Mouse (Mus musculus) lung, embryonic 14.5 days (tissue): ENCODE results near the gene Trrap. TPM values are rescaled to one million over a fixed set of nuclear protein-coding genes. Genes with fewer than 3 reads are reported as not detected.

Source experiments
- ATAC-seq: fragments of 200-750 bp; cut with Nextera tagmentation; 2 replicates; pipeline ENCODE4 v1.8.0; 2017; ENCODE audit warnings: mild to moderate bottlenecking, moderate TSS enrichment, moderate library complexity; ENCODE audit not compliant: insufficient read depth
- DNase-seq: peaks from one replicate; pipeline ENCODE4 v3.0.0-alpha.2; 2015
- H3K27ac ChIP-seq: fragments of 300-500 bp; sonication (generic); 2 replicates; pipeline ENCODE4 v1.5.1; 2014; ENCODE audit warnings: low read depth, mild to moderate bottlenecking, moderate library complexity
- H3K27me3 ChIP-seq: fragments of 300-500 bp; sonication (generic); 2 replicates; pipeline ENCODE4 v1.6.1; 2014; ENCODE audit warnings: low read length, control low read depth; ENCODE audit not compliant: insufficient read depth
- H3K36me3 ChIP-seq: fragments of 300-500 bp; sonication (generic); 2 replicates; pipeline ENCODE4 v1.6.1; 2014; ENCODE audit warnings: control low read depth; ENCODE audit not compliant: insufficient read depth
- H3K4me1 ChIP-seq: fragments of 300-500 bp; sonication (generic); 2 replicates; pipeline ENCODE4 v1.6.1; 2014; ENCODE audit warnings: antibody characterized with exemption, control low read depth; ENCODE audit not compliant: insufficient read depth
- H3K4me2 ChIP-seq: fragments of 300-500 bp; sonication (generic); 2 replicates; pipeline ENCODE4 v1.6.1; 2014; ENCODE audit warnings: mild to moderate bottlenecking
- H3K4me3 ChIP-seq: fragments of 300-500 bp; sonication (generic); 2 replicates; pipeline ENCODE4 v1.5.1; 2014; ENCODE audit warnings: low read depth, low read length
- H3K9ac ChIP-seq: fragments of 300-500 bp; sonication (generic); 2 replicates; pipeline ENCODE4 v1.6.1; 2014
- H3K9me3 ChIP-seq: fragments of 300-500 bp; sonication (generic); 2 replicates; pipeline ENCODE4 v1.6.1; 2016; ENCODE audit warnings: low read depth, low read length, control low read depth
- CTCF ChIP-seq: IDR thresholded peaks from 2 replicates; pipeline ENCODE4 v1.5.1; 2016; ENCODE audit warnings: antibody characterized with exemption, low read depth
- WGBS: fragments of 180-500 bp; shearing (Covaris S2); extraction: QIAGEN DNeasy Blood & Tissue Kit; methylation state at CpG from one replicate; pipeline ENCODE4 v1.1.7; 2014; 5-methylcytosine and 5-hydroxymethylcytosine counted together
- polyA plus RNA-seq: library from polyadenylated mRNA; unstranded; fragments of >200 nt; fragmentation: Nextera tagmentation; extraction: Ambion mirVana; gene quantifications from 2 replicates; pipeline ENCODE4 v1.2.1, GENCODE M21; 2014

Gene Trrap
- polyA plus RNA-seq, 1 experiment from 2014 or later: 97.4 TPM

DNA sequence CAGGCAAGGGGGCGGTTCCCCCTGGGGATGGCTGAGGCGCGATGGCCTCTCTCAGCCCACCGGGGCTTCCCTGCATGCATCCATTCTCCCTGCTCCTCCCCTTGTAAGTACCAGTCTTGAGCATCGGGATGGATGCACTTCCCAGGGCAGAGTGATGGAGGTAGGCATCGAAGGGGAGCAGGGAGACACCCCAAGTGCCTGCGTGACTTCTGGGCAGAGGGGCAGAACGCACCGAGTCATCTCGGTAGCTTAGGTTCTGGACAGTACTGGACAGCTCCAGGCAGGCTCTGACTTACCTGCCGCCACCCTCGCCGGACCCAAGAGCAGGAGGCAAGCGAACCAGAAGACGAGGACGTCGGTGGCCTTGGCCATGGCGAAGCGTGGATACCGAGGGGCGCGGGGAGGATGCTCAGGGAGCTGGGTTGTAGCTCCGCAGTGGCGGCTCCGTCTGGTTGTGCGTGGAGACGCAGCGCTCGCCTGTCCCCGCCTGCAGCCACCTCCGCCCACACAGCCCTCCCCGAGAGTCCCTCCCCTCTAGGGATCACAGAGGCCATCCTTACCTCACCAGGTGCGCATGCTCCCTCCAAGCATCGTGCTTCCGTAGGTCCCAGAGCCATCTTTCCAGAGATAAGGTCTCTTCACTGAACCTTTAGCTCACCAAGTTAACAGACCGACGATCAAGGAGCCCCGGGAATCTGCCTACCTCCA lies 6.2 kb upstream of the Trrap start, which contains the start of gene Tmem130:
Gene Tmem130 (minus strand): TSS at position 658 of the 708 bp plus-strand sequence.
- Histone ChIP-seq H3K9ac (no peak within 1 kb of the TSS), H3K9me3 (no peaks in the 10 kb centered on the region), H3K4me1 (no peaks in the 10 kb centered on the region), H3K27ac (no peak within 1 kb of the TSS), H3K4me3 (peak within 1 kb of the TSS; percentile 19), H3K36me3 (no peaks in the 10 kb centered on the region), H3K27me3 (peaks cover 14% of the 10 kb centered on the region), H3K4me2 (peak within 1 kb of the TSS; percentile 50)
- no peak for TF ChIP-seq CTCF
- ATAC-seq (no peak), DNase-seq (peak; percentile 13)
- WGBS: 1% methylated on average over 38 of the region's 38 CpGs

DNA sequence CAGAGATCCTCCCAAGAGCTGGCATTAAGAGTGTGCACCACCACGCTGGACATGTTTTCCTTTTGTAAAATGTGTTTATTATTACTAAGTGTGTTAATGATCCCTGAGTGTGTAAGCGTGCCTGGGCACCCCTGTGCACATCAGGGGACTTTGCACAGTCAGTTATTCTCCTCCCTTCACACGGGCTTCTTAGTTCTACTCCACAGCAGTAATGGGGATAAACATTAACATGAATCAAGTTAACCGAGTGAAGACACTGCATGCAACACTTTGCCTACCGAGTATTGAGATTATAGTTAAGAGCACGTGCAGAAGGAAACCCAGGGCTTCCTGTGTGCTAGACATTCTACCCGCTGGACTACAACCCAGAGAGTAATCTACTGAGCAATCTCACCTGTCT lies 1.5 kb upstream of the Trrap start:
- H3K4me1 ChIP-seq: no peaks in the 10 kb centered on the region
- H3K9me3 ChIP-seq: no peaks in the 10 kb centered on the region
- no peak for TF ChIP-seq CTCF
- no peak overlapping the region for H3K4me2 ChIP-seq
- 54% methylated on average over 7 of the region's 7 CpGs for WGBS
- H3K4me3 ChIP-seq: no peak overlapping the region
- no peak overlapping the region for H3K9ac ChIP-seq
- peaks cover 10% of the 10 kb centered on the region for H3K36me3 ChIP-seq
- DNase-seq (no peak), ATAC-seq (no peak)
- peaks cover 9% of the 10 kb centered on the region for H3K27me3 ChIP-seq
- H3K27ac ChIP-seq: no peak overlapping the region

DNA sequence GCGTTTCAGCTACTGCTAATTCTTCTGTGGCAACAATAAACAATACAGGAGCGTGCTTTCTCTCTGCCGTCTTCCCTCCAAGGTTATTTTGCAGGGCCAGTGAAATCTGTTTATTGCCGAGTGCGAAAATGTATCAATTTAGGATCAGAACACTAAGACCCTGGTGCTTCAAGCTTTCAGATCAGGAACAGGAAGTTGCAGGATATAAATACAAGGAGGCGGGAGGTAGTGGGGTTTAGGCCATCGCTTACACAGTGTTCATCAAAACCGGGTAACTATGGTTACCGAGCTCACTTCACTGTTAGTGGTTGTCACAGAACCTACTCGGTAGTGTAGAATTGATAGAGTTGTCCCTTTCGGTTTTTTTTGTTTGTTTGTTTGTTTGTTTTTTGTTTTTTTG lies 886 bp upstream of the Trrap start:
- ATAC-seq: no peak
- no peak overlapping the region for H3K27ac ChIP-seq
- no peak overlapping the region for H3K4me2 ChIP-seq
- 72% methylated on average over 11 of the region's 11 CpGs for WGBS
- peak; percentile 11 for DNase-seq
- peaks cover 3% of the 10 kb centered on the region for H3K27me3 ChIP-seq
- H3K9me3 ChIP-seq: no peaks in the 10 kb centered on the region
- H3K36me3 ChIP-seq: peaks cover 17% of the 10 kb centered on the region
- no peak overlapping the region for H3K4me3 ChIP-seq
- no peak overlapping the region for H3K9ac ChIP-seq
- TF ChIP-seq CTCF: no peak
- H3K4me1 ChIP-seq: no peaks in the 10 kb centered on the region

DNA sequence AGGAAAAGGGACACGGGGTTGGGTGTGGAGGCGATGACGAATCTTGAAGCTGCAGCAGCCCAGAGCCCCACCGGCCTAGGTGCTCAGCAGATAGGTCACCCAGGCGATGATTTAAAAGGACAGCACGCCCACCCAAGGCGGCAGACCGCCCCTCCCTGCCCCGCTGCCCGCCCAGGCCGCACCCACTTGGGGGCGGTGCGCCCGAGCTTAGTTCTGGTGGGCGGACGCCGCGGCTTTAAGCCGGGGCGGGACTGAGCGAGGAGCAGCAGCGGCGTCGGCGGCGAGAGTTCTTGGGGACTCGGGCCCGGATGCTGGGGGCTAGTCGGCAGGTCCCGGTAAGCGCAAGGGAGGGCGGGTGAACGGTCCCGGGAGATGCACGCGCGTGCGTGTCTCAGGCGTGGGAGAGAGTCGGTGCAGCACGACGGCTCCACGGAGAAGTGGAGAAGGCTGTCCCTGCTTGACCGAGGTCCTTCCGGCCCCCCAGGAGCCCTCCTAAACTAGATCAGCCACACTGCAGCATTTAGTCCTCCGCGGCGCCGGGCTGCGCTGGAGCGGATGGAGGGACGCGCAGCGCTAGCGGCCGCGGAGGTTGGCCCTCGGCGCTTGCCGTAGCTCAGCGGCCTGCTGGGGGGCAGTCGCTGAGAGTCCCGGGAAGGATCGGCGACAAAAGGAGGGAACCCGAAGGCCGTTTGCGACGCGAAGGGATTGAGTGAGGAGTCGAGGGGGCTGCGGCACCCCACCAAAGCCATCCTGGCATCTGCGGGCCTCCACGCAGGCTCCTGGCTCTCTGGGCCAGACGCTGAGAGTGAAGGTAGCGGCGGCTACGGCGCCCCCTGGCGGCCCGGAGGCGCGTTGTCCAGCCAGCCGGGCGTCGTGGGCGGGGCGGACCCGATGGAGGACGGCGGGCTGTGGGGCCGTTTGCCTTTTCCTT lies 644 bp downstream of the Trrap start:
- H3K4me2 ChIP-seq: peak overlapping the region; percentile 67
- peaks cover 29% of the 10 kb centered on the region for H3K36me3 ChIP-seq
- ATAC-seq: peak; percentile 93
- H3K9ac ChIP-seq: peak overlapping the region; percentile 95
- peak; percentile 73 for TF ChIP-seq CTCF
- under 1% methylated on average over 91 of the region's 92 CpGs for WGBS
- H3K9me3 ChIP-seq: no peaks in the 10 kb centered on the region
- H3K4me3 ChIP-seq: peak overlapping the region; percentile 94
- H3K27me3 ChIP-seq: no peaks in the 10 kb centered on the region
- peak; percentile 94 for DNase-seq
- H3K27ac ChIP-seq: peak overlapping the region; percentile 93
- H3K4me1 ChIP-seq: no peaks in the 10 kb centered on the region

DNA sequence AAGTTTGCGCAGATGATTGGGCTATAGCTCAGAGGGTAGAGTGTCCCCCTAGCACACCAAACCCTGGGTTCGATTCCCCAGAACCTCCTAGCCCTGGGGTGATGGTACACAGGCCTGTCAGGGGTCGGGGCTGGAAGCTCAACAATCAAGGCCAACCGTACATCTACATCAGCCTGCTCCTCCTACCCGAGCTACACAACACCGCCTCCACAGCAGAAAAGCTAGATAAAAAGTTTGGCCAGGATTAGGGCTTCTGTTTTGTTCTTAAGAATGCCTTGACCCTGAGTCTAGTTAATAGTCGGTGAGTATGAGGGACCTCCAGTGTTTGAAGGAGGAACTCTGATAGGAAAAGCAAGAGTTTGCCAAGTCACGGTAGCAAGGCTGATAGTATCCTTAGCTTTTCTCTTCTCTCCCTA lies 1.5 kb downstream of the Trrap start:
- Histone ChIP-seq H3K4me2 (peak overlapping the region; percentile 67), H3K4me3 (peak overlapping the region; percentile 94), H3K4me1 (no peaks in the 10 kb centered on the region), H3K27ac (peak overlapping the region; percentile 93; the same call in 1 of the 2 replicates), H3K36me3 (peaks cover 33% of the 10 kb centered on the region), H3K27me3 (no peaks in the 10 kb centered on the region), H3K9ac (peak overlapping the region; percentile 95), H3K9me3 (no peaks in the 10 kb centered on the region)
- WGBS: 12% methylated on average over 8 of the region's 8 CpGs
- TF ChIP-seq CTCF: no peak
- DNase-seq: peak; percentile 15
- ATAC-seq: peak; percentile 11; the same call in 1 of the 2 replicates

DNA sequence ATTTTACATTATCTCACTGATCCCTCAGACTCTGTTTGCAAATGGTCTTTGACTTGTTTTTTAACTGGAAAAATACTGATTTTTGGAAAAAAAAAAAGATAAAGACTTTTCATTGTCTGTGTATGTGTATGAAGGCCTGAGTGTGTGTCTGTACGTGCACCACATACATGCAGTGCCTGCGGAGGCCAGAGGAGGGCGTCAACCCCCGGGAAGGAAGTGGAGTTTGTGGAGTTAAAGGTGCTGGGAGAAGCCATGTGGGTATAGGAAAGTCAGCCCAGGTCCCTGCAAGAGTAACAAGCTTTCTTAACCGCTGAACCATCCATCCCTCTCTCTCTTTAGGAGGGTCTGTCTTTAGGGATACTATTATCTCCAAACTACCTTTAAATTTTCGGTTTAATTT lies 5.7 kb downstream of the Trrap start:
- no peak for DNase-seq
- H3K36me3 ChIP-seq: peaks cover 67% of the 10 kb centered on the region
- H3K4me2 ChIP-seq: no peak overlapping the region
- H3K27ac ChIP-seq: no peak overlapping the region
- no peaks in the 10 kb centered on the region for H3K4me1 ChIP-seq
- no peak overlapping the region for H3K4me3 ChIP-seq
- no peak overlapping the region for H3K9ac ChIP-seq
- WGBS: 93% methylated on average over 6 of the region's 6 CpGs
- no peaks in the 10 kb centered on the region for H3K27me3 ChIP-seq
- TF ChIP-seq CTCF: no peak
- no peaks in the 10 kb centered on the region for H3K9me3 ChIP-seq
- ATAC-seq: no peak

DNA sequence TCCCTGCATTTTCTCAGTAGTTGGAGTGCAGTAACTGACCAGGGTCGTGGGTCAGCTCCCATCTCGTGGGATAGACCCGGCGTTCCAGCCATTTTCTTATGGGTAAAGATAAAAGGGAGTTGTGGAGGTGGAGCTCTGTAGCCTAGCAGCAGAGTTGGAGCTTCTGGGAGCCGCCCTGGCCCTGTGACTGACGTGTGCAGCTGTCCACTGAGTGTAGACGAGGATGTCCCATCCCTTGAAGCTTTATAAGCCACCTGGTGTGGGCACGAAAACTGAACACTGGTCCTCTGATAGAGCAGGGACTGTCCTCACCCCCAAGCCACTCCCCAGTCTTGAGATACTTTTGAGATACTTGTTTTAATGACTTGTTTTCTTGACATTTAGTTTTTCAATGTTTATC lies 13.1 kb downstream of the Trrap start:
- no peak for ATAC-seq
- Histone ChIP-seq H3K9me3 (no peaks in the 10 kb centered on the region), H3K9ac (no peak overlapping the region), H3K27ac (no peak overlapping the region), H3K4me3 (no peak overlapping the region), H3K4me2 (no peak overlapping the region), H3K36me3 (peaks cover 98% of the 10 kb centered on the region), H3K4me1 (no peaks in the 10 kb centered on the region), H3K27me3 (no peaks in the 10 kb centered on the region)
- WGBS: 76% methylated on average over 8 of the region's 8 CpGs
- TF ChIP-seq CTCF: no peak
- DNase-seq: no peak
